Mouse (Mus musculus): ENCODE measurements around the gene Vmn2r89. TPM values are rescaled to one million over a fixed set of nuclear protein-coding genes. Genes with fewer than 3 reads are reported as not detected.
"Not testable (repeated sequence)": the region's sequence is repeated elsewhere in the genome, so short reads cannot be mapped to it uniquely, and the experiment has no call there.

Vmn2r89 gene
- total RNA-seq (2014; rRNA removed) (not detected in 2 replicates), polyA plus RNA-seq (2012; rRNA removed) (not detected in 2 replicates)

DNA sequence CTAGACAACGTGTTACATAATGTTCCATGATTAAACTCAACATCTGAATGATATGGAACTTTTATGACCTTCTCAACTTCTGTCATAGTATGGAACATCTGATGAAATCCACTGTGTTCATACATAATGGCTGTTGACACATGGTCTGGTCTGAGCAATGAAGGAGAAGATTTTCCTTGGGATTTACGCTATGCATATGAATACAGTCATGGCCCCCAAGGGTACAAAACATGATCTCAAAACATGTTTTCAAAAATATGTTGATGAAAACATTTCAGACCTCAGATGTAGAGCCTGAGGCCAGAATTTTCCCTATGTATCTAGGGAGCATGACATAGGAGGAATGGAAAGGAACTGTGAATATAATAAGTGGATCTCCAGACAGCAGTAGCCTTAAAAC, at the start of gene Vmn2r89:
Vmn2r89 (plus strand) TSS at position 301 of the 400 bp plus-strand sequence.
- WGBS, result 75% methylated on average over 2 of the region's 2 CpGs
- not testable (repeated sequence) for H3K4me3 ChIP-seq (ENCODE audit: insufficient read depth, low read depth, low read length); H3K79me2 ChIP-seq (ENCODE audit: control insufficient read depth, insufficient read depth, low read length)

DNA sequence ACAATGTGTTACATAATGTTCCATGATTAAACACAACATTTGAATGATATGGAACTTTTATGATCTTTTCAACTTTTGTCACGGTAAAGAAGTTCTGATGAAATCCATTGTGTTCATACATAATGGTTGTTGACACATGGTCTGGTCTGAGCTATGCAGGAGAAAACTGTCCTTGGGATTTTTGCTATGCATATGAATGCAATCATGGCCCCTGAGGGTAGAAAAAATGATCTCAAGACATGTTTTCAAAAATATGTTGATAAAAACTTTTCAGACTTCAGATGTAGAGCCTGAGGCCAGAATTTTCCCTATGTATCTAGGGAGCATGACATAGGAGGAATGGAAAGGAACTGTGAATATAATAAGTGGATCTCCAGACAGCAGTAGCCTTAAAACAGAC, 41.1 kb upstream of the Vmn2r89 start, which contains the start of gene Vmn2r88:
Vmn2r88 (plus strand) TSS at position 301 of the 400 bp plus-strand sequence.
- Histone ChIP-seq H3K4me3 (ENCODE audit: insufficient read depth, low read depth, low read length) (no peak within 1 kb of the TSS), H3K9ac (ENCODE audit: low read depth, low read length) (no peak within 1 kb of the TSS), H3K4me1 (ENCODE audit: control insufficient read depth, insufficient read depth, low read length) (no peaks in the 10 kb centered on the region), H3K27me3 (ENCODE audit: control insufficient read depth, insufficient read depth, low read length) (no peaks in the 10 kb centered on the region), H3K79me2 (ENCODE audit: control insufficient read depth, insufficient read depth, low read length) (no peaks in the 10 kb centered on the region), H3K27ac (replicated peaks; ENCODE audit: insufficient read depth, low read depth, low read length) (no peak within 1 kb of the TSS), H3K36me3 (ENCODE audit: control insufficient read depth, insufficient read depth, low read length) (no peaks in the 10 kb centered on the region)
- DNase-seq (ENCODE audit: extremely low read depth, low read depth, low spot score), result no peak
- TF ChIP-seq POLR2A (IDR thresholded peaks at IDR 0.05; ENCODE audit: extremely low read depth, insufficient read depth, low read length), result no peak
- TF ChIP-seq CTCF (IDR thresholded peaks at IDR 0.05; ENCODE audit: low read depth, low read length), result no peak
- WGBS, result 69% methylated on average over 1 of the region's 1 CpGs

More for the DNA sequence above, at the start of gene Vmn2r89:
- not testable (repeated sequence) for H3K9ac ChIP-seq (ENCODE audit: low read depth, low read length); H3K27me3 ChIP-seq (ENCODE audit: control insufficient read depth, insufficient read depth, low read length); DNase-seq (ENCODE audit: extremely low read depth, low read depth, low spot score); H3K36me3 ChIP-seq (ENCODE audit: control insufficient read depth, insufficient read depth, low read length); H3K27ac ChIP-seq (replicated peaks; ENCODE audit: insufficient read depth, low read depth, low read length); H3K4me1 ChIP-seq (ENCODE audit: control insufficient read depth, insufficient read depth, low read length)

DNA sequence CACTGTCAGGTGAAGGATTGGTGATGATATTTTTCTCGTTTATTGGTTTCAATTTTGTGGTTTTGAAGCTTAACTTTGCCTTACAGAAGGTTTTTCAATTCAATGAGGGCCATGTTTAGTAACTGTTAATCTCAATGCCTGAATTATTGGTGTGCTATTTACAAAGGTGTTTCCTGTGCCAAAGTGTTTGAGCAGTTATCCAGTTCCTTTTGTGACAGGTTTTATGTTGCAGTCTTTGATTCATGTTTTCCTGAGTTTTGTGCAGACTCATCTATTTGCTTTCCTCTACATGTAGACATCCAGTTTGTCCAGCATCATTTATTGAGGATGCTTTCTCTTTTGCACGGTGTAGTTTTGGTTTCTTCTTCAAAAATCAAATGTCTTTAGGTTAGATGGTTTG, 27.8 kb upstream of the Vmn2r89 start:
- Histone ChIP-seq H3K36me3 (ENCODE audit: control insufficient read depth, insufficient read depth, low read length) (no peaks in the 10 kb centered on the region), H3K27me3 (ENCODE audit: control insufficient read depth, insufficient read depth, low read length) (no peaks in the 10 kb centered on the region), H3K79me2 (ENCODE audit: control insufficient read depth, insufficient read depth, low read length) (no peaks in the 10 kb centered on the region), H3K27ac (replicated peaks; ENCODE audit: insufficient read depth, low read depth, low read length) (no peak overlapping the region), H3K9ac (ENCODE audit: low read depth, low read length) (no peak overlapping the region), H3K4me1 (ENCODE audit: control insufficient read depth, insufficient read depth, low read length) (no peaks in the 10 kb centered on the region), H3K4me3 (ENCODE audit: insufficient read depth, low read depth, low read length) (no peak overlapping the region)
- no peak for DNase-seq (ENCODE audit: extremely low read depth, low read depth, low spot score)
- TF ChIP-seq POLR2A (IDR thresholded peaks at IDR 0.05; ENCODE audit: extremely low read depth, insufficient read depth, low read length) (no peak), CTCF (IDR thresholded peaks at IDR 0.05; ENCODE audit: low read depth, low read length) (no peak)
- WGBS, result 61% methylated on average over 2 of the region's 2 CpGs

- H3K27ac ChIP-seq (replicated peaks; ENCODE audit: insufficient read depth, low read depth, low read length); H3K79me2 ChIP-seq (ENCODE audit: control insufficient read depth, insufficient read depth, low read length); H3K27me3 ChIP-seq (ENCODE audit: control insufficient read depth, insufficient read depth, low read length); H3K4me3 ChIP-seq (ENCODE audit: insufficient read depth, low read depth, low read length); H3K36me3 ChIP-seq (ENCODE audit: control insufficient read depth, insufficient read depth, low read length); H3K9ac ChIP-seq (ENCODE audit: low read depth, low read length); H3K4me1 ChIP-seq (ENCODE audit: control insufficient read depth, insufficient read depth, low read length); DNase-seq (ENCODE audit: extremely low read depth, low read depth, low spot score): not testable (repeated sequence)
Measured at GRCm38 (mm10) chr14:51430138-51430537, 21.5 kb upstream of the Vmn2r89 start.

DNA sequence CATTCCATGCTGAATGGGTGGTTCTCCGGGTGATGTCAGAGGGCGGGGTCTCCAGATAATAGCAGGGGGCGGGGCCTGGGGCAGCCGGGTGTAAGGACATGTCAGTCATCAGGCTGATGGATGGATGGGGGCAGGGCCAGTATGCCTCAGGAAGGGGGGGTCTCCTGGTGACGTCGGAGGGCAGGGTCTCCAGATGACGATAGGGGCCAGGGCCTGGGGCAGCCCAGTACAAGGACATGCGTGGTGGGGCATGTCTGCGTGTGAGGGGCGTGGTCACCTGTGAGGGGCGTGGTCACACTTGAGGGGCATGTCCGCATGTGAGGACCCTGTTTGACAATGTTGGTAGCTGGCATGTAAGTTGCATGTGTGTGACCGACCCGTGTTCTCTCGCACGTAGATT, 17.1 kb upstream of the Vmn2r89 start:
- Histone ChIP-seq H3K4me1 (ENCODE audit: control insufficient read depth, insufficient read depth, low read length) (no peaks in the 10 kb centered on the region), H3K4me3 (ENCODE audit: insufficient read depth, low read depth, low read length) (no peak overlapping the region), H3K27me3 (ENCODE audit: control insufficient read depth, insufficient read depth, low read length) (no peaks in the 10 kb centered on the region; the same call in 1 of the 2 replicates), H3K79me2 (ENCODE audit: control insufficient read depth, insufficient read depth, low read length) (no peaks in the 10 kb centered on the region), H3K9ac (ENCODE audit: low read depth, low read length) (no peak overlapping the region), H3K27ac (replicated peaks; ENCODE audit: insufficient read depth, low read depth, low read length) (no peak overlapping the region), H3K36me3 (ENCODE audit: control insufficient read depth, insufficient read depth, low read length) (no peaks in the 10 kb centered on the region)
- 91% methylated on average over 16 of the region's 16 CpGs for WGBS
- TF ChIP-seq CTCF (IDR thresholded peaks at IDR 0.05; ENCODE audit: low read depth, low read length), result no peak
- no peak for TF ChIP-seq POLR2A (IDR thresholded peaks at IDR 0.05; ENCODE audit: extremely low read depth, insufficient read depth, low read length)
- no peak for DNase-seq (ENCODE audit: extremely low read depth, low read depth, low spot score)

DNA sequence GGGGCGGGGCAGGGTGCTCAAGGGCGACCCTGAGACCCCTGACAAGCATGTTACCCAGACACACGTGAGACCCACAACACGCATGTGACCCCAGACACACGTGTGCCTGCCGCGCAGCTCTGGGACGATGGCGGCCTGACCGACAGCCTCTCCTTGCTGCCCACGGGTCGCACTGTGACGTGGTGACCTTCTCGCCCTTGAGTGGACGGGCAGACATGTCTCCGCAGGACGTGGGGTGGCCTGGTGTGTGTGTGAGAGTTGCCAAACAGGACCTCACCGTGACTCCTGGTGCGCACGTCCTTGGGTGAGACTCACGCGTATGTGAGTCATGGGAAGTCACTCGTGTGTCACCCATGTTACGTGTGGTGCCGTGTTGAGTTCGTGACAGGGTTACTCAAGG, 16.6 kb upstream of the Vmn2r89 start:
- no peak overlapping the region for H3K9ac ChIP-seq (ENCODE audit: low read depth, low read length)
- H3K4me1 ChIP-seq (ENCODE audit: control insufficient read depth, insufficient read depth, low read length), result no peaks in the 10 kb centered on the region
- H3K36me3 ChIP-seq (ENCODE audit: control insufficient read depth, insufficient read depth, low read length), result no peaks in the 10 kb centered on the region
- H3K79me2 ChIP-seq (ENCODE audit: control insufficient read depth, insufficient read depth, low read length), result no peaks in the 10 kb centered on the region
- no peak overlapping the region for H3K4me3 ChIP-seq (ENCODE audit: insufficient read depth, low read depth, low read length)
- no peak for DNase-seq (ENCODE audit: extremely low read depth, low read depth, low spot score)
- H3K27ac ChIP-seq (replicated peaks; ENCODE audit: insufficient read depth, low read depth, low read length), result no peak overlapping the region
- TF ChIP-seq POLR2A (IDR thresholded peaks at IDR 0.05; ENCODE audit: extremely low read depth, insufficient read depth, low read length) (no peak), CTCF (IDR thresholded peaks at IDR 0.05; ENCODE audit: low read depth, low read length) (no peak)
- no peaks in the 10 kb centered on the region; the same call in 1 of the 2 replicates for H3K27me3 ChIP-seq (ENCODE audit: control insufficient read depth, insufficient read depth, low read length)
- 97% methylated on average over 26 of the region's 26 CpGs for WGBS
